Mouse (Mus musculus): ENCODE results near the gene N4bp3.

Gene N4bp3

DNA sequence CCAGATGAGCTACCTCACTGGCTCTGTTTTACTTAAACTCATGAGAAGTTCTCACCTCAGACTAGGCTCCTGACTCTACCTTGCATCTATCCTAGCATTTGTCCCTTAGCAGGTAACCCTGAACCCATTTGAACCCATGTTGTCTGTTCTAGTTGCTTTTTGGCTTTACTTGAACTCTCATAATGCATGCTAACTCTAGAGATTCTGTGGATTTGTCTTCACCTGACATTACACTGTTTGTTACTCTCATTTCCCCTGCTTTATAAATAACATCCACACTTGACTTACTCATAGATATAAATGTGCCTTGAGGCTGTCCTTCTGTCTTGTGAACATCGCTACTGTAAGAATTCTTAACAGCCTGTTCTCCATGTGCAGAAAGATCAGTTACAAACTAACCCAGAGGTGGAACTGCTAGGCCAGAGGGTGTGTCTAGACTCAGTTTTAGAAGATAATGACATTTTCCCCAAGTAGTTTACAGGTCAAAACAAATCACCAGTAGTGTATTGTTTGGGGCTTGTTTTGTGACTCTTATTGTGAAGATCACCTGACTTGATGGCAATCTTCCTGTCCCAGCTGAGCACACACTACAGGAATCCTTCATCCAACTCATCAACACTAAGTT is 55.1 kb downstream of the N4bp3 start:
- no peak for DNase-seq (ENCODE audit: extremely low spot score)

- DNase-seq (ENCODE audit: extremely low spot score), result no peak
Measured at GRCm38 (mm10) chr11:51594715-51595350, 55.8 kb downstream of the N4bp3 start.

DNA sequence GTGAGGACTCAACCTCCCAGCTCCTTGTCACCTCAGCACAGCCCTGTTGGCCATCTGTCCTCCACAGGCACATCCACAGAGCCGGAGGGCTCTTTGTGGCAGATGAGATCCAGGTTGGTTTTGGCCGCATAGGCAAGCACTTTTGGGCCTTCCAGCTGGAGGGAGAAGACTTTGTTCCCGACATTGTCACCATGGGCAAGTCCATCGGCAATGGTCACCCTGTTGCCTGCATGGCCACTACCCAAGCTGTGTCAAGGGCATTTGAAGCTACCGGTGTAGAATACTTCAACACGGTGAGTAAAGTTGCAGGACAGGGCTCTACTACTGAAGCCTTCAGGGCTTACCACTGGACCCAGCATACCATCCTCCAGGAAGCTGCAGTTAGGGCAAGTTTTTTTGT is 56.8 kb downstream of the N4bp3 start:
- no peak for DNase-seq (ENCODE audit: extremely low spot score)

DNA sequence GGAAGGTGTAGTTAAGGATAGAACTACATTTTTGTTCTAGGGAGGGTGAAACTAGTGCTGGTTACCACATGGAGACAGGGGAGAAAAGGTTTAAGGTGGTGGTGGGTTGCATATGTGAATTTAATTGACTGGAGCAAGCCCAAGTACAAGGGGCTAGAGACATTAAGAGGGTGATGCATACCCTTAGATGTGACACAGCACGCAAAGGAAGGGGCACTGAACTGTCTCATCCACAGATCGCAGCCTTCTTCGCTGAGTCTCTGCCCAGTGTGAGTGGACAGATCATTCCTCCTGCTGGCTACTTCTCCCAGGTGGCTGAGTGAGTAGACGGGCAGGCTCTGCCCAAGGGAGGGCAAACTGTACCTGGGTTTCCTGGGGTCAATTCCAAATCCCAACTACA is 57.3 kb downstream of the N4bp3 start:
- no peak for DNase-seq (ENCODE audit: extremely low spot score)

All from embryo, embryonic 9.5 days (tissue).